Mouse (Mus musculus) olfactory bulb, adult 2 months (tissue): ENCODE measurements around the gene Acsl4.

Source experiments
- CTCF ChIP-seq: fragments of 200-500 bp; IDR thresholded peaks from 2 replicates; pipeline ENCODE4 v1.5.1; 2012; ENCODE audit warnings: low read depth, mild to moderate bottlenecking, low read length, moderate library complexity; ENCODE audit not compliant: insufficient read depth
- POLR2A ChIP-seq: fragments of 200-500 bp; IDR thresholded peaks from 2 replicates; pipeline ENCODE4 v1.6.1; 2012; ENCODE audit warnings: mild to moderate bottlenecking, low read depth, low read length, moderate library complexity; ENCODE audit not compliant: insufficient read depth

DNA sequence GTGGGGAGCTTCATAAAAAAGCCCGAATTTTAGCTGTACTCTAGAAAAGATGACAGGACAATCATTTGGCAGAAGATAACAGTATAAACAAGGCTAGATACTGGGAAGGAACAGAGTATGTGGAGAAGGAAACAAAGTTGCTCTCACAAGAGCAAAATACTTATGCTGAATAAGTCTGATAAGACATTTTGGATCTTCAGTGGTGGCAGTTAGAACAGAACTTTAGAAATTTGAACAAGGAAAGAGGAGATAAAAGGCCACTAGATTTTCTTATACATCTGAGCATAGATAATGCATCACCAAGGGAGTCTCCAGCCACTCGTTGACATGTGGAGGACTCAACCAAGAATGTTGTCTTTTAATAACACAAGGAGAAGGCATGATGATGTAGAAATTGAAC lies 23.5 kb upstream of the Acsl4 start:
- no peak for TF ChIP-seq POLR2A
- no peak for TF ChIP-seq CTCF
